Mouse (Mus musculus) liver, embryonic 14.5 days (tissue): ENCODE measurements at regions not wholly inside any gene's neighbourhood (a gene's known extent, or its start where the extent isn't known, plus 50 kb on each side); places are given as distances from the start of the nearest gene placed in this dataset.

Experiments used
- ATAC-seq: fragments of 200-750 bp; cut with Nextera tagmentation; 2 replicates; pipeline ENCODE4 v1.8.0; 2017; ENCODE audit warnings: moderate number of reproducible peaks, mild to moderate bottlenecking, moderate library complexity; ENCODE audit not compliant: insufficient read depth
- DNase-seq, 3 experiments: peaks; one replicate each; pipeline ENCODE4 v3.0.0-alpha.2; 2012 to 2013; ENCODE audit warnings: low read depth in 3 of 3, low spot score in 3 of 3
- H3K27ac ChIP-seq: fragments of 300-500 bp; sonication (generic); 2 replicates; pipeline ENCODE4 v1.5.1; 2014; ENCODE audit warnings: moderate library complexity, mild to moderate bottlenecking, control low read depth, inconsistent platforms
- H3K27me3 ChIP-seq: fragments of 300-500 bp; sonication (generic); 2 replicates; pipeline ENCODE4 v1.6.1; 2014; ENCODE audit warnings: mild to moderate bottlenecking, low read length, moderate library complexity; ENCODE audit not compliant: control insufficient read depth, insufficient read depth
- H3K36me3 ChIP-seq: fragments of 300-500 bp; sonication (generic); replicated peaks from 2 replicates; pipeline ENCODE4 v1.6.1; 2014; ENCODE audit warnings: low read depth; ENCODE audit not compliant: control insufficient read depth, insufficient read depth
- H3K4me1 ChIP-seq, 2 experiments: fragments of 200-500 bp in 1 of 2; fragments of 300-500 bp in 1 of 2; sonication (generic) in 1 of 2; replicated peaks; 2 replicates each; pipeline ENCODE4 v1.6.1; 2012 to 2014; ENCODE audit warnings: antibody characterized with exemption in 1 of 2, inconsistent platforms in 1 of 2, low read length in 1 of 2; ENCODE audit not compliant: control insufficient read depth in 2 of 2, insufficient read depth in 2 of 2
- H3K4me2 ChIP-seq: fragments of 300-500 bp; sonication (generic); 2 replicates; pipeline ENCODE4 v1.6.1; 2014; ENCODE audit warnings: low read depth, mild to moderate bottlenecking, control low read depth, moderate library complexity
- H3K4me3 ChIP-seq, 2 experiments: fragments of 200-500 bp in 1 of 2; fragments of 300-500 bp in 1 of 2; sonication (generic) in 1 of 2; 2 replicates each; pipeline ENCODE4 v1.5.1; 2012 to 2014; ENCODE audit warnings: low read depth in 2 of 2, low read length in 2 of 2, mild to moderate bottlenecking in 2 of 2, control low read depth in 1 of 2, inconsistent platforms in 1 of 2, moderate library complexity in 1 of 2; ENCODE audit not compliant: insufficient read depth in 1 of 2
- H3K9ac ChIP-seq: fragments of 300-500 bp; sonication (generic); replicated peaks from 2 replicates; pipeline ENCODE4 v1.6.1; 2014; ENCODE audit warnings: mild to moderate bottlenecking, control low read depth, moderate library complexity
- H3K9me3 ChIP-seq: fragments of 300-500 bp; sonication (generic); 2 replicates; pipeline ENCODE4 v1.6.1; 2016; ENCODE audit warnings: low read length, mixed read lengths; ENCODE audit not compliant: control insufficient read depth
- CTCF ChIP-seq: IDR thresholded peaks from 2 replicates; pipeline ENCODE4 v1.5.1; 2016; ENCODE audit warnings: antibody characterized with exemption, low read depth, control low read depth
- EP300 ChIP-seq: IDR thresholded peaks from 2 replicates; pipeline ENCODE4 v1.6.1; 2016; ENCODE audit warnings: antibody characterized with exemption, low read depth
- WGBS: fragments of 180-500 bp; shearing (Covaris S2); extraction: QIAGEN DNeasy Blood & Tissue Kit; methylation state at CpG from one replicate; pipeline ENCODE4 v1.1.7; 2014; ENCODE audit not compliant: insufficient replicate concordance; 5-methylcytosine and 5-hydroxymethylcytosine counted together

- Histone ChIP-seq H3K27ac (no peak overlapping the region), H3K4me2 (no peak overlapping the region), H3K36me3 (no peaks in the 10 kb centered on the region), H3K27me3 (no peaks in the 10 kb centered on the region), H3K4me1 (no peaks in the 10 kb centered on the region), H3K9ac (no peak overlapping the region), H3K9me3 (no peaks in the 10 kb centered on the region), H3K4me3 (no peak overlapping the region)
- TF ChIP-seq CTCF, result no peak
- TF ChIP-seq EP300, result no peak
- no peak for ATAC-seq
- DNase-seq, result no peak
- 55% methylated on average over 6 of the region's 6 CpGs for WGBS
Measured at GRCm38 (mm10) chr1:90333676-90334430, 130.1 kb downstream of the Ackr3 start.

GRCm38 (mm10) chr1:90335001-90335747 lies 131.4 kb downstream of the Ackr3 start:
- Histone ChIP-seq H3K4me3 (no peak overlapping the region), H3K27ac (no peak overlapping the region), H3K27me3 (no peaks in the 10 kb centered on the region), H3K36me3 (no peaks in the 10 kb centered on the region), H3K4me2 (no peak overlapping the region), H3K4me1 (no peaks in the 10 kb centered on the region), H3K9ac (no peak overlapping the region), H3K9me3 (no peaks in the 10 kb centered on the region)
- DNase-seq (no peak), ATAC-seq (no peak)
- no peak for TF ChIP-seq EP300
- no peak for TF ChIP-seq CTCF
- 71% methylated on average over 25 of the region's 25 CpGs for WGBS

- no peak for ATAC-seq
- H3K27me3 ChIP-seq, result no peaks in the 10 kb centered on the region
- no peaks in the 10 kb centered on the region for H3K36me3 ChIP-seq
- H3K4me1 ChIP-seq, result no peaks in the 10 kb centered on the region
- DNase-seq, result no peak
- no peaks in the 10 kb centered on the region for H3K9me3 ChIP-seq
- no peak overlapping the region for H3K27ac ChIP-seq
- H3K4me2 ChIP-seq, result no peak overlapping the region
- no peak overlapping the region for H3K4me3 ChIP-seq
- no peak for TF ChIP-seq EP300
- no peak overlapping the region for H3K9ac ChIP-seq
- 61% methylated on average over 12 of the region's 12 CpGs for WGBS
Measured at GRCm38 (mm10) chr1:90337876-90338316, 134.1 kb downstream of the Ackr3 start.

GRCm38 (mm10) chr1:90342346-90342745 lies 138.6 kb downstream of the Ackr3 start:
- H3K4me1 ChIP-seq, result no peaks in the 10 kb centered on the region
- DNase-seq, result no peak
- no peaks in the 10 kb centered on the region for H3K27me3 ChIP-seq
- H3K36me3 ChIP-seq, result no peaks in the 10 kb centered on the region
- H3K4me2 ChIP-seq, result no peak overlapping the region
- no peak for ATAC-seq
- no peak overlapping the region for H3K4me3 ChIP-seq
- H3K27ac ChIP-seq, result no peak overlapping the region
- no peak overlapping the region for H3K9ac ChIP-seq
- WGBS, result 29% methylated on average over 1 of the region's 1 CpGs
- no peaks in the 10 kb centered on the region for H3K9me3 ChIP-seq
- TF ChIP-seq EP300 (no peak), CTCF (no peak)

GRCm38 (mm10) chr1:90343492-90343891 lies 139.7 kb downstream of the Ackr3 start:
- TF ChIP-seq EP300, result no peak
- TF ChIP-seq CTCF, result no peak
- Histone ChIP-seq H3K27ac (no peak overlapping the region), H3K36me3 (no peaks in the 10 kb centered on the region), H3K4me2 (no peak overlapping the region), H3K27me3 (no peaks in the 10 kb centered on the region), H3K9me3 (no peaks in the 10 kb centered on the region), H3K4me3 (no peak overlapping the region), H3K4me1 (no peaks in the 10 kb centered on the region), H3K9ac (no peak overlapping the region)
- WGBS, result 64% methylated on average over 2 of the region's 2 CpGs
- DNase-seq (no peak), ATAC-seq (no peak)
